Mouse (Mus musculus): ENCODE results near the gene Ehd4. TPM values are rescaled to one million over a fixed set of nuclear protein-coding genes. Genes with fewer than 3 reads are reported as not detected.

The Ehd4 gene
- polyA plus RNA-seq (2012; rRNA removed) = 5.0 and 5.7 TPM in 2 replicates

GRCm38 (mm10) chr2:120154361-120154894 is at the start of gene Ehd4:
Gene Ehd4 (minus strand): TSS chr2:120154606.

Other genes starting within 250 kb of the Ehd4 start
- 38.3 and 39.8 TPM in 2 replicates for gene Mapkbp1, start 181.9 kb downstream of the Ehd4 start, polyA plus RNA-seq (2012; rRNA removed)
- 13.4 and 14.1 TPM in 2 replicates for gene Jmjd7, start 127.1 kb downstream of the Ehd4 start, polyA plus RNA-seq (2012; rRNA removed)
- gene Gm28042, start 127.1 kb downstream of the Ehd4 start, polyA plus RNA-seq (2012; rRNA removed) = 16.4 and 16.8 TPM in 2 replicates
- gene Pla2g4b, start 121.2 kb downstream of the Ehd4 start, polyA plus RNA-seq (2012; rRNA removed) = 23.2 and 24.1 TPM in 2 replicates
- 14.5 TPM in 2 replicates for gene Pla2g4e, start 90.7 kb upstream of the Ehd4 start, polyA plus RNA-seq (2012; rRNA removed)
- gene Pla2g4d, start 134.6 kb upstream of the Ehd4 start, polyA plus RNA-seq (2012; rRNA removed) = 0.08 and 0.12 TPM in 2 replicates
- gene Pla2g4f, start 159.6 kb upstream of the Ehd4 start, polyA plus RNA-seq (2012; rRNA removed) = 0.05 and 0.08 TPM in 2 replicates
- 54.3 and 55.2 TPM in 2 replicates for gene Vps39, start 198.5 kb upstream of the Ehd4 start, polyA plus RNA-seq (2012; rRNA removed)
- 6.7 and 7.3 TPM in 2 replicates for gene Ganc, start 249.3 kb upstream of the Ehd4 start, polyA plus RNA-seq (2012; rRNA removed)
- 19.2 and 21.2 TPM in 2 replicates for gene Tmem87a, start 249.5 kb upstream of the Ehd4 start, polyA plus RNA-seq (2012; rRNA removed)

Measured in central nervous system, embryonic 18 days (tissue).